Mouse (Mus musculus) left cerebral cortex, adult 8-10 months (tissue): Measurements from ENCODE around the gene Gfi1. TPM values are rescaled to one million over a fixed set of nuclear protein-coding genes. Genes with fewer than 3 reads are reported as not detected.
A peak's percentile ranks its signal among the peaks of the same experiment; 100 is the strongest.

Source experiments
- DNase-seq, 2 experiments: peaks; one replicate each; pipeline ENCODE4 v3.0.0; 2022; ENCODE audit warnings: low spot score in 2 of 2
- total RNA-seq, 4 experiments: library from RNA; stranded (reverse); gene quantifications; 2 replicates each; pipeline ENCODE4 v1.2.4; 2022

Gfi1 gene
- total RNA-seq, 4 experiments from 2014 or later, result not detected

DNA sequence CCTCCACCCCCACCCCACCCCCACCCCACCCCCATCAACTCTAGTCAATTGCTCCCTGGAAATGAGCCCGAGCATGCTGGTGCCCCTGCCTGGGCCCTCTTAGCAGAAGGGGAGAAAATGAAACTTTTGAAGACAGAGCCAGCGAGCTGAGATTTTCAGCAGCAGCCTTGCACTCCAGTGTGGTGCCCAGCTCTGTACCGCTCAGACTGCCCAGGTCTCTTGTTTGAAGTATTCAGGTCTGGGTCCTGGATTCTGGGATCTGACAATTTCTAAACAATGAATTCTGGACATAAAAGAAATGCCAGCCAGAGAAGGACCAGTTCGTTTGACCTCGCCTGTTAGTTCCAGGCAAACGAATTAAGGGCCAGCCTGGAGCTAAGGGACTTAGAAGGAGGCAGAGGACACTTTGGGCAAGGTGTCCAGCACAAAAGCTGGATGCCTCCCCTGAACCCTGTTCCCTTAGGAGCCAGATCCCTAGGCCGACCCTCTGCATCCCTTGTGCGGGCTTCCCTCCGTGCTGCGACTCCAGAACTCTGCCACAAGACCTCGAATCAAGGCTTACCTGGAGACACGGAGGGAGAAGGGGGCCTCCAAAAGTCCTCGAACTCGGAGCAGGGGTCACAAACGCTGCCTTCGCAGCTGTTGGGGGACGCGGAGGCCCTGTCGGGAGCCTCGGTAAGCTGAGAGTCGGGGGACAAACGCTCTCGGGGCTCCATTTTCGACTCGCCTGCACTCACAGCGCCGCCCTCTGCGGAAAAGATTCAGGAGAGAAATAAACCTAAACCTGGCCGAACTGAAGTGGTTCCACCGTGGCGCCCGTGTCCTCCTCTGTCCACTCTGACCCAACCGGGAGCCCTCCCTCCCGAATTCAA is 2.9 kb downstream of the Gfi1 start:
- DNase-seq, result peak in 1 of 2 experiments; percentile 15

DNA sequence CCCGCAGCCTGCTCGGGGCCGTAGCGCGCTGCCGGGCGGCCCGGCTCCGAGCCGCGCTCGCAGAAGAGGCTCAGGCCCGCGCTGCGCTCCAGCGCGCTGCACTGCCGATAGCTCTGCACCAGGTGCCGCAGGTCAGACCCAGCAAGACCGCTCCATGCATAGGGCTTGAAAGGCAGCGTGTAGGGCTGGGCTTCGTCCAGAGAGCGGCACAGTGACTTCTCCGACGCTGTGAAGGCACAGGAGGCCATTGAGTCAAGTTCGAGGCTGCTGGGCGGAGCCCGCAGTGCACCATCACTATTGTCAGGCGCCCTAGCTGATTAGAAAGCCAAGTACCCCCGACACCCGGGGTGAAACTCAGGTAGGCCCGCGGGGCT is 4.2 kb downstream of the Gfi1 start:
- DNase-seq, result no peak

DNA sequence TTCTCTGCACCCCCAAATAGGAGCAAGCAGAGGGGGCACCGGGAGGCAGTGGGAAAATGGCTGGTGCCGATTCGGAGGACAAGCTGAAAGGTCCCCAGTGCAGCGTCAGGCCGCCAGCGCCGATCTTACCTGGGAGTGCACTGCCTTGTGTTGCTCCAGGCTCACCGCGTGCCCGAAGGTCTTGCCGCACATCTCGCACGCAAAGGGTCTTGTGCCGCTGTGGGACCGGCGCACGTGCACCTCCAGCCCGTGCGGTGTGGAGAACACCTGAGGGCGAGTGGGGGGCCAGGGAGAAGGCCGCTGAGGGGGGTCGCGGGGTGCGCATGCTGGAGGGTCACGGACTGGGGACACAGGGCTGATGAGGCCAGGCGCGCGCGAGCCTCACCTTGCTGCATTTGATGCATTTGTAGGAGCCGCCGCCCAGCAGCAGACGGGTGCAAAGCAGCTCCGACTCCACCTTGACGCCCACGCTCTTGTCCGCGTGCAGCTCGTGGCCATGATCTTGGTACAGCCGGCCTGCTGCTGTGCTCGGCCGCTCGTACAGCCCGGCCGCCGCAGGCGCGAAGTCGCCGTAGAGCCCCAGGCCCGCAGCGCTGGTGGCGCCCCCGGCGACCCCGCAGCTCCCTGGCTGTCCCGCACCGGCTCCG is 4.7 kb downstream of the Gfi1 start:
- no peak for DNase-seq

DNA sequence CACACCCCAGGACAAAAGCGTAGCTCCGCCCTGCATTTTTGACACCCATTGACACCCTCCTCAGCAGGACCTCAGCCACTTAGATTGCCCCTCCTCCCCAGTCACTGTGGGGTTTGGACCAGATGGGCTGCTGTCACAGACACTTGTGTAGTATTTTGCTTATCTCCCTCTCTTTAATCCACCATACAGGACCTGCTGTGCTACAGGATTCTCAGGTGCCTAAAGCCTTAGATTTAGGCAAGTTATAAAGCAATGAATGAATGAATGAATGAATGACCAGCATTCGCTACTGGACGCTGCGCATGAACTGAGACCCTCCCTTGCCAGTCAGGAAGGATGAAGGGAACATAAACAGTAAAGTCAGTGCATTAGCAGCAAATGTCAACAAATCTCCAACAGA is 5.3 kb downstream of the Gfi1 start:
- no peak for DNase-seq

DNA sequence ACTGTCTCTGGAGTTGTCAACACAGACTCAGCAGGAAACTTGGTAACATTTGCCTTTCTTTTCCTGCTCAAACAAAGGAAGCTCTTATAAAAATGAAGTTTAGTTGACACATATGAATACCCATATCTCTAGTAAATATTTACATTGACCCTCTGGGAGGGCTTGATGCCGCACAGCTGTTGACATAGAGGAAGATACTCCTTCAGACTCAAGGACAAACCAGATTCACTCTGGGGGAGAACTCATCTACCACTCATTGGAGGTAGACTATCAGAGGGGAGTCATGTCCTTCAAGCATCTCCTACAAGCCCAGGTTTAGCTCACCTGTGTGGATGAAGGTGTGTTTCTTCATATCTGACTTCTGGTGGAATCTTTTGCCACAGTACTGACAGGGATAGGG is 6.0 kb downstream of the Gfi1 start:
- DNase-seq, result no peak

DNA sequence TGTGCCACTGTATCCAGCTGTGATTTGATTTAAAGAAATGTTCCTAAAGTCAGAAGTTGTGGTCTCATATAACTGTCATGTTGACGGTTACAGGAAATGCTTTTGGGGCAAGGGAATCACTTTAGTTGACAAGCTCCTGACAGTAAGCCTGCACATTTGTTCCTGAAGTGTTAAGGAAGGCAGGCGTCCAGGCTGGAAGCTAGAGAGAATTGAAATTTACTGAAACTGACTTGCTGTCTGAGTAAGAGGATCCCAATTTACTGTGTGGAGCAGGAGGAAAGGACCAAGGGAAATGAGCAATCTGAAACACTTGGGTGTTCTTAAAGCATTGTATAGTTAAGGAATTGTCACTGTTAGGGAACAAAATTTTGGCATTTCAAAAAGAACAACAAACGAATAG is 6.6 kb downstream of the Gfi1 start:
- DNase-seq, result no peak

DNA sequence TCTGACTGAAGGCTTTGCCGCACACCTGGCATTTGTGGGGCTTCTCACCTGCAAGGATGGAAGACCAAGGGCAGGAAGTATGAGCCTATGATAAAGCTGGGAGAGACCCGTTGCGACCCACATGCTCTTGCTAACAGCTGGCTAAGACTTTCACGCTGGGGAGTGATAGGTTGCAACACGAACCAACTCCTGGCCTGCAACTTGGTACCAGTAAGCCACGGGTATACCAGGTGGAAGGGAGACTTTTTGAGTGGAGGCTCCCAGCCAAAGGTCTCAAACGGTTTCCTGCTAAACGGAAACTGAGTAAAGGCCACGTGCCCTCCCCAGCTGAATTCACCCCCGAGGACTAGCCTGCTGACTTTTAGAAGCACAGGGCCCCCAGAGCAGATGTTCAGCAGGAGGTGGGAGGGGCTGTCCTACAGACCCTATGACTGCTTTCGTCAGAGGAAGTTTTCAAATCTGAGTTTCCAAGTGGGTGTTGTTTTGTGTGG is 7.9 kb downstream of the Gfi1 start:
- DNase-seq, result no peak

DNA sequence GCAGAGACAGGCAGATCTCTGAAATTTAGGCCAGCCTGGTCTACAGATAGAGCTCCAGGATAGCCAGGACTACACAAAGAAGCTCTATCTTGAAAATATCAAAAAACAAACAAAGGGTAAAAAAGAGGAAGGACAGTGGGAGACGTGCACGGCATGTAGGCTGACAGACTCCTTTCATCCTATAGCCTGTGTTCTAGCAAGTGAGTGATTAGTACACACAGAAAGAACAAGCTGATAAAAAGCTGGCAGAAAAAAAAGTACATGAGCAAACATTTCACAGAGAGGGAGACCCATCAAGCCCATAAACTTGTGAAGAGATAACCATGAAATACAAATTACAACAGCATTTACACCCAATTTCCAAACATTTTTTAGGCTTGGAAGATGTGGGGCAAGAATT is 14.1 kb downstream of the Gfi1 start:
- DNase-seq, result no peak

DNA sequence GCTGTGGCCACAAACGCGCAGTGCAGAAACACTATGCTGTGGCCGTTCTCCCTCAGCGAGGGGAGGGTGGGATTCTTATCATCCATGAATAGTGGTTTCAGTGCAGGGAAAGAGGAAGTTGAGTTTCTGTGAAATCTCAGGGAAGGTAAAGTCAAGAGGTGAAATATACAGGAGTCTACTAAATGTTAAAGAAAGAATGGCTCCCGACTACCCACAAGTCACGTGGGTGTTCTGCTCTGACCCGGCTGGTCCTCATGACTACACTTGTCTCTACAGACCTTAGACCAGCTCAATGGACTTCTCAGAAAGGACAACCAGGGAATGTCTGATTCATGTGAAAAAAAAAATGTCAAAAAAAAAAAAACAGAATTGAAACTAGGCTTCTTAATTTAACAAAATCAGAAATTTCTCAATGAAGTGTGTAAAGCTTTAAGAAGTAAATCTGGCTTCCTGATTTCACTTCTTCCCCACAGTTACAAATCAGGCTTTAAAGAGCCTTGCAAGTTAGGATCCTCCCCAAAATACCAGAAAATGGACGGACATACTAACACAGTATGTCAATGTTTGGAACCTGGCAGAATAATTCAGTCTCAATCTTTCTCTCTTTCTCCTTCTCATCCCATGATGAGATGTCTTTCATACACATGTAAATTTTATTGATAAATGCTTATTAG is 17.6 kb downstream of the Gfi1 start:
- DNase-seq, result no peak

DNA sequence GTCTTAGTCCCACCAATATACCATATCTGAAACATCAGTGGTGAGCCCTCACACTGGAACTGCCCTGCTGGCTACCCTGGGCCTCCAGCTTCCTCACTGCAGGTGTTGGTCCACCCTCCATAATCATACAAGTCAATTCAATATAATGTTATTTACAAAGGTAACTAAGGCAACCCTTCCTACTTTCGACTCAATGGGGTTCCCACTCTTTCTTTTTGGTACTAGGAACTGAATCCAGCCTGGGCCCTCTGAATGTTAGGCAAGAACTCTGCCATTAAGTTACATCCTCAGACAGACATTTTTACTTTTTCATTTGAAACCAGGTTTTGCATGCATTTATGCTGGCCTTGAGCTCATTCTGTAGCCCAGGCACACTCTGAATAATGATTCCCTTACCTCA is 19.6 kb downstream of the Gfi1 start:
- no peak for DNase-seq

DNA sequence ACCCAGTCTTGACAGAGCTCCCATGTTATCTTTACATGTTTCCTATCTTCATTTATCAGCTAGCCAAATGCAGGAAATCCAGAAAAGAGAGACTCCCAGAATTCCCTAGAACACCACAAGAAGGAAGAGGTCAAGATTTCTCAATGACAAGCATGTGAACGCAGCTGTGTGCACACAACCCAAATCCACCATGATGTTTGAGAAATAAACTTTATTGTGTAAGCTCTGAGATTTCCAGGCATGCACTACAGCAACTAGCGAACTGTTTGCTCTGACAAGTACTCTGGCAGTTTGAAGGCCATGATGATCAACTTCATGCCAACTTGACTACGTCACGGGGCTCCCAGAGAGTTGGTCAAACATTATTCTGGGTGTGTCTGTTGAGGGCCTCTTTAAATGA is 20.1 kb downstream of the Gfi1 start:
- DNase-seq, result no peak

DNA sequence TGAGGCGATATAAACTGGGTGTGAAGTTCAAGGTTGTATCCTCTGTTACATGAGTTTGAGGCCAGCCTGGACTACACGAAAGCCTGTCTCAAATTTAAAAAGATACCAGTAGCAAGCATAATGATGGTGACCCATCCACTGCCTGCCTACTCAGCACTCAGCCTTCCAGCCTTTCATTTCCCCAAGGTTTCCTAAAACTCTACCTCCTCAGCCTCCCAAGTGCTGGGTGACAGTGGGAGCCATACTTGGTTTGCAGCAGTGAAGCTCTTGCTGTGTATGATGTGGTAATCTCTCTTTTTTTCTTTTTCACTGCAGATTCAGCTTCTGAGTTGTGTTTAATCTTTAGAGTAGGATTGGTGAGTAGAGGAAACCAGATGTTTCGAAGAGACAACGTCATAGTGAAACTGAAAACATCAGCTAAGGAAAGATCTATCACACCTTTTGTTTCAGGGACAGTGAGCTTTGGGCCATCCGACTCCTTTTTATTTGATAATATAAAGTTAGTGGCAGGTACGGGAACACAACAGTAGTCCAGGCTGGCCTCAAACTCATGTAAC is 22.6 kb downstream of the Gfi1 start:
- no peak for DNase-seq

DNA sequence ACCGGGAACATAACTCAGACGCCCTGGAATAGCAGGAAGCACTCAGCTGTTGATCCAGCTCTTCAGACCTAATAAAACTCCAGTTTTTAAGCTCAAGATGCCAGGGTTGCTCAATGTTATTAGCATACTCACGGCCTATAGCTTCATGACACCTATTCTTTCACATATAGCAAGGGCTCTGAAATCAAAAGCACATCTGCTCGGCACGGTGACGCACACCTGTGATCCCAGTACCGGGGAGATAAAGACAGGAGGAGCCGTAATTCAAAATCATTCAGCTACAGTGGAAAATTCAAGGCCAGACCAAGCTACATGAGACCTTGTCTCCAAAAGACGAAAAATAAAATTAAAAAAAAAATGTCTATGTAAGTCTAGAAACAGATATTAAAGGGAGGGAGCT is 24.2 kb downstream of the Gfi1 start:
- DNase-seq, result no peak

DNA sequence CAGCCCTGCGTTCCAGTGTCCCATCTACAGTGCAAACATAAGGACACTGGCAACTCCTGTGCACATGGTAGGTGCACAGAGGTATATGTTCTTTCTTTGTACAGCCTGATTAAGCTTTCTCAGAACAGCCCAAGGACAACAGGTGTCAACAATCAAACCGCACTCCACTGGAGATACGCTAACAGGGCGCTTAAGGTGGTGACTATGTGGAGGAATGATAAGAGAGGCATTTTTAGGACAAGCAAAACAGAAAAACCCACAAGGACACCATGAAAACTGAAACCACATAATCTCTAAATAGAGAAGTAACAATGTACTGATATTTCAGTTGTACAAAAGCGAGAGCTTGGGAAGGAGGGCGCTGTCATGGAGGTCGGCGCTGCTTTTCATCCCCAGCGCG is 25.0 kb downstream of the Gfi1 start:
- no peak for DNase-seq

DNA sequence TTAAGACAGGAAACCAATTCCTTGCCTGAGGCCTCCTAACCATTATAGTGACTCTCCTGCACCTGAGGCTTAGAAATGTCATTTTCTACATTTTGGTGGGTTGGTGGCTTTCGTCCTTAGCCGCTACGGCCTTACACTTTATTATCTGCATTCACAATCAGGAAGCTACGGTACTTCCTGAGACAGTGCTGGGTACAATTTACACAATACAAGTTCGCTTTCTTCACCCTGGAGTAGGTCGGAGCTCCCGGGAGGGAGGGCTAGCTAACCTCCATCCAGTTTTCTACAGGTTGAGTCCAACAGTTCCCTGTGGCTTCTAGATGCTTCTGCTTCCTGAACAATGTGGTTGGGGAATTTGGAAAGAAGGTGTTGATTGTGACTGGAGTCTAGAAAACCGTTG is 26.9 kb downstream of the Gfi1 start:
- DNase-seq, result no peak

DNA sequence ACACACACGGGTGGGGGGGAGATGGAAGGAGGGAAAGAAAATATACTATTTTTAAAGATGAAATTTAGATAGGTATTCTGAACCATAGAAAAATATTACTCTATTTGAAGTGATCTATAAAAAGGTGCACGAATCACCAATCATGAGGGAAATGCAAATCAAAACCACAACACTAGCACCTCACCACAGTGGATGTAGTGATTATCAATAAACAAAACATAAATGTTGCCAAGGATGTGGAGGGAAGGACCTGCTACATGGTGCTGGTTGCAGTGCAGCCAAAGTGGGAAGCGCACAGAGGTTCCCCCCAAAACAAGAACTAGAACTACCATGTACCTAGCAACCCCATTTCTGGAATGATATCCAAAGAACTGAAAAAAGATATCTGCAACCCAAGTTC is 30.8 kb downstream of the Gfi1 start:
- no peak for DNase-seq

DNA sequence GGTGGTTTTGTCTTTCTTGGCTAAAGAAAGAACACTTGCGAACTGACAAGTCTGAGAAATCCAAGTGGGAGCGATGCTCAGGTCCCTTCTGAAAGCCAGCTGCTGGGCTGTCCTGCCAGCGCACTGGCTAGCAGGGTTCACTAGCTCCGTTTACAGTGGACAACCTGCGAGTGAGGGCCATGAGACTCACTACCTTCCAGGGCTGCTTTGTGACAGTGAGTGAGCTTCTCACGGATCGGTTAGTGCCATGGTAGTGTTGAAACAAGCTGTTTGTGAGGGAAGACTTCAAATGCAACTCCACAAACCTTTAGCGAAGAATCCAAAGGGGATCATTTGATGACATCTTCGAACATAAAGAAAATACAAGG is 37.4 kb downstream of the Gfi1 start:
- DNase-seq, result no peak

DNA sequence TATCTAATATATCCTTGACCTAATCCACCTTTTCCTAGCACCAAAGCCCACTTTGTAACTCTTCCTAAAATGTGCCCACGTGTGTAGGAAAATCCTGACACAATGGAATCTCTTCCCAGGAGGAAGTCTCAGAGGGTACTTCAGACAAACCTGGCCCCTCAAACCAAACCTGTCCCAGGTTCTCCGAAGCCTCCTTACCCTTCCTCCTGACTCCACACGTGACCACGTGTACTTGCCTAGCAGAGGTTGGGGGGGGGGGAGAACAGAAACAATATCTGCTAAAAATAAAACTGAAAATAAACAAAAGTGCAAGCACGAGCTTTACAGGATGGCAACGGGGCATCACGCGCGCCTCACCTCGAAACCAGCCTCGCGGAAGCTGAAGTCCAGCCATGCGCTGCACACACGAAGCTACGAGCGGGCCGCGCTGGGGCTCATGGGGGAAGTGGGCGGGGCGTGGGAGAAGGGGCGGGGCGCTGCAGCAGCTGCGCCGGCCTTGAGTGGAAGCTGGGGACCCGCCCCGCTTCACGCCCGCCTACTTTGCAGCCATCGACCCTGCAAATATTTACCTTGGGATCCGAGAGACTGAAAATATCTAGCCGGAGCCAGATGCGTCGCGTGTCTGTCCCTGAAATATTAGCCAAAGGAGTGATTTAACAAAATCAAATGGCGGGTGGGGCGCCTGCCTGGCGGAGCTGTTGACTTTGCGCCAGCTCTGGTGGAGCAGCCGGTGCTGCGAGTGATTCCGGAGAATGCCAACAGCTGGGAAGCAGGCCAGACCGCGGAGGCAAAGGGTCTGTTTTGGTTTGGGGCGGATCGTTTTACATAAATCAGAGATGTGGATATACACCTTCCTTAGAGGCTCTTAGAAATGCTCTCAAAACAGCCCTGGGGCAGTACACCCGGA is 38.0 kb downstream of the Gfi1 start:
- DNase-seq, result peak; percentile 35 to 47

DNA sequence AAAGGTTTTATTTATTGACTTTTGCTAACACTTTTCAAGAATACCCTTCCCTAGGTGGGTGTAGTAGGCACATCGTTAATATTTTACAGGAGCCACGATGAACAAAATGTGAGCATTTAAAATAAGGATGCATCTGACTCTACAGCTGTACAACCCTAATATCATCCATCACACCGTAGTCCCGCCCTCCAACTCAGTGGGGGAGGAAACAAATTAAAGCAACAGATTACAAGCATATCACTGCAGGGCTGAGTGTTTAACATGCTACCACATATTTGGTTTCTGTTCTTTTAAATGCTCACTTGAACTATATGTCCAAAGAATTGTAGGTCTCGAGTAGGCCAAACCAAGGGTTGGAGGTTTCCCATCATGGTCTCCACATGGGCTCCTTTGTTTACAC is 38.7 kb downstream of the Gfi1 start:
- no peak for DNase-seq

DNA sequence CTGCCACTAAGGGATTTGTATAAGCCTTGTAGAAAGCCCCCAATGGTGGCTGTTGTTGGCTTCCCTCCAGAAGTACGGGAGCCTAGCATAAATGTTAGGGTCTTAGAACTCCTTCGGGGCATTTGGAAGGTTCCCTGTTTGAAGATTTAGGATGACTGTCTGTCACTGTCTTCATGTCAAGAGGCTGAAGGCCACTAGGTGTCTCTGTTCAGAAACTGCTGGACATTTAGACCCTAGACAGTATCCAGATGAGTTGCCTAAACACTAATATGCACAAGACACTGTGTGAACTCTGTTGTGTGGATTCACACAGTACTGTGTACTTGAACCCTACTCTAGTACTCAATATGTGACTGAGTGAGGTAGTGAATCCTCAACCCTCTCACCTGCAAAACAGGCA is 41.5 kb downstream of the Gfi1 start:
- DNase-seq, result no peak

DNA sequence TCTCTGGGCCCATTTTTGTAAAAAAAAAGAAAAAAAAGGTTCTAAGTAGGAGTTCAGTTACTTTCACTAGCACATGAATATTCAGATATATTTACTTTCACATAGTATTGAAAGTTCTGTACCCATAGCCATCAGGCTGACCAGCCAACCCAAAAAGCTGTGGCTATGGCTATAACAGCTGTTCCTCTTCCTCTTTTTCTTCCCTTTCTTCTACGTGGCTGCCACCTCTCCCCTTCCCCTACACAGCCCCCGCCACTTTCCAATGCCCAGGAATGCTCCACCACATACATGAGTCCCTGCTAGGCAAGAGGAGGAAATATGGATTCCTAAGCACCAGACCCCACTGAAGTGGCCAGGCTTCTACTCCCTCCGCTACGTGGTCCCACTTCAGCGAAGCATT is 44.5 kb downstream of the Gfi1 start:
- no peak for DNase-seq
